Mouse (Mus musculus) limb, embryonic 11.5 days (tissue): Measurements from ENCODE around the gene Tmem147. TPM values are rescaled to one million over a fixed set of nuclear protein-coding genes. Genes with fewer than 3 reads are reported as not detected.
"Not testable (repeated sequence)": the region's sequence is repeated elsewhere in the genome, so short reads cannot be mapped to it uniquely, and the experiment has no call there.

Experiments used
- ATAC-seq: fragments of 200-750 bp; cut with Nextera tagmentation; 2 replicates; pipeline ENCODE4 v1.8.0; 2017; ENCODE audit warnings: low read depth; ENCODE audit not compliant: insufficient number of reproducible peaks, low FRiP score, low TSS enrichment
- DNase-seq: peaks from one replicate; pipeline ENCODE4 v3.0.0-alpha.2; 2015; ENCODE audit warnings: low spot score
- H3K27ac ChIP-seq: fragments of 300-500 bp; sonication (generic); replicated peaks from 2 replicates; pipeline ENCODE4 v1.5.1; 2014; ENCODE audit warnings: low read depth, mild to moderate bottlenecking, low read length
- H3K27me3 ChIP-seq: fragments of 300-500 bp; sonication (generic); 2 replicates; pipeline ENCODE4 v1.6.1; 2014; ENCODE audit warnings: mild to moderate bottlenecking, low read length, mixed read lengths; ENCODE audit not compliant: control insufficient read depth, insufficient read depth
- H3K36me3 ChIP-seq: fragments of 300-500 bp; sonication (generic); 2 replicates; pipeline ENCODE4 v1.6.1; 2014; ENCODE audit warnings: mild to moderate bottlenecking, low read length, moderate library complexity, mixed read lengths; ENCODE audit not compliant: control insufficient read depth, insufficient read depth
- H3K4me1 ChIP-seq: fragments of 300-500 bp; sonication (generic); 2 replicates; pipeline ENCODE4 v1.6.1; 2014; ENCODE audit warnings: low read length, mixed read lengths; ENCODE audit not compliant: control insufficient read depth, insufficient read depth
- H3K4me2 ChIP-seq: fragments of 300-500 bp; sonication (generic); 2 replicates; pipeline ENCODE4 v1.6.1; 2014; ENCODE audit warnings: low read depth, mild to moderate bottlenecking, moderate library complexity; ENCODE audit not compliant: severe bottlenecking
- H3K4me3 ChIP-seq: fragments of 300-500 bp; sonication (generic); 2 replicates; pipeline ENCODE4 v1.5.1; 2014; ENCODE audit warnings: low read depth, low read length
- H3K9ac ChIP-seq: fragments of 300-500 bp; sonication (generic); 2 replicates; pipeline ENCODE4 v1.6.1; 2014; ENCODE audit warnings: mild to moderate bottlenecking, low read length
- H3K9me3 ChIP-seq: fragments of 300-500 bp; sonication (generic); 2 replicates; pipeline ENCODE4 v1.6.1; 2016; ENCODE audit warnings: low read length; ENCODE audit not compliant: control insufficient read depth
- WGBS: fragments of 180-500 bp; shearing (Covaris S2); extraction: QIAGEN DNeasy Blood & Tissue Kit; methylation state at CpG from one replicate; pipeline ENCODE4 v1.1.7; 2014; 5-methylcytosine and 5-hydroxymethylcytosine counted together
- polyA plus RNA-seq: library from polyadenylated mRNA; unstranded; fragments of >200 nt; fragmentation: Nextera tagmentation; extraction: Ambion mirVana; gene quantifications from 2 replicates; pipeline ENCODE4 v1.2.1, GENCODE M21; 2014

The Tmem147 gene
- polyA plus RNA-seq, 1 experiment from 2014 or later = 149 TPM

DNA sequence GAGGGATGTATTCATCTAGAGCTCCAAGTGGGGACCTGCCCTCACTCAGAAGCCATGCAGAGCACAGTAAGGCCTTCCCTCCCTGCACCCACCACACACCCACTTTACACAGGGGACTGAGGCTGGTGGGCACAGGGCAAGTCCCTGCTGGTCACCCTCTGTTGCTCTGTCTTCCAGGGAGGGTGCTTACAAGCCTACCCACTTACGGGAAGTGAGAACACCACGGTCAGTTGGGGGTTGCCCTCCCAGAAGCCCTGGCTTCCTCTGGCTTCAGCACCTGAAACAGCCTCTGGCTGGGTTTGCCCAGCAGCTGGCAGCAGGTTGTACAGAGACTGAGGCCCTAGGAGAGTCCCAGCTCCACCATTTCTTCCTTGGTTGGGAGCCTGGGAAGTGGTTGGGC lies 13.2 kb upstream of the Tmem147 start:
- DNase-seq, ATAC-seq, H3K36me3 ChIP-seq, H3K27ac ChIP-seq, H3K27me3 ChIP-seq, H3K4me2 ChIP-seq, H3K4me3 ChIP-seq, H3K9me3 ChIP-seq, H3K9ac ChIP-seq, H3K4me1 ChIP-seq: not testable (repeated sequence)
- WGBS = 85% methylated on average over 2 of the region's 2 CpGs

DNA sequence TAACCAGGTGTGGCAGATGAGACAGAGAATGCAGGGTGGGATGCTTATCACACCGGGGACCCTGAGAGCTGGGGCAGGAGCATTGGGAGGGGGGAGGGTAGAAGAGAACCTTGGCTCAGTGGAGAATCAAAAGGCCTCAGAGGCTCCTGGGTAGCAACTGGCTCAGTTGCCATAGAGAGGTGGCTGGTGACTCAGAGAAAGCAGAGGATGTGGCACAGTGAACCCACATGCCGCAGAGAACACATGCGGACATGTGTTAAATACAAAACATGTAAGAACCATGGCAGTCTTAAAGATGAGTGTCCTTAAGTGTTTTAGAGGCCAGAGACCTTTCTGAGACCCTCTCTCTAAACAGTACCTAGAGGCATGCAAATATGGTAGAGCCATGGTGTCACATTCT lies 6.9 kb upstream of the Tmem147 start:
- no peaks in the 10 kb centered on the region for H3K27me3 ChIP-seq
- H3K4me2 ChIP-seq = no peak overlapping the region
- 0 out of 2 replicates have a peak, but pooled peaks cover 2% of the 10 kb centered on the region for H3K36me3 ChIP-seq
- no peaks in the 10 kb centered on the region for H3K4me1 ChIP-seq
- 83% methylated on average over 3 of the region's 3 CpGs for WGBS
- no peak overlapping the region for H3K27ac ChIP-seq
- ATAC-seq (no peak), DNase-seq (no peak)
- H3K4me3 ChIP-seq = no peak overlapping the region
- H3K9me3 ChIP-seq = no peaks in the 10 kb centered on the region
- no peak overlapping the region for H3K9ac ChIP-seq

DNA sequence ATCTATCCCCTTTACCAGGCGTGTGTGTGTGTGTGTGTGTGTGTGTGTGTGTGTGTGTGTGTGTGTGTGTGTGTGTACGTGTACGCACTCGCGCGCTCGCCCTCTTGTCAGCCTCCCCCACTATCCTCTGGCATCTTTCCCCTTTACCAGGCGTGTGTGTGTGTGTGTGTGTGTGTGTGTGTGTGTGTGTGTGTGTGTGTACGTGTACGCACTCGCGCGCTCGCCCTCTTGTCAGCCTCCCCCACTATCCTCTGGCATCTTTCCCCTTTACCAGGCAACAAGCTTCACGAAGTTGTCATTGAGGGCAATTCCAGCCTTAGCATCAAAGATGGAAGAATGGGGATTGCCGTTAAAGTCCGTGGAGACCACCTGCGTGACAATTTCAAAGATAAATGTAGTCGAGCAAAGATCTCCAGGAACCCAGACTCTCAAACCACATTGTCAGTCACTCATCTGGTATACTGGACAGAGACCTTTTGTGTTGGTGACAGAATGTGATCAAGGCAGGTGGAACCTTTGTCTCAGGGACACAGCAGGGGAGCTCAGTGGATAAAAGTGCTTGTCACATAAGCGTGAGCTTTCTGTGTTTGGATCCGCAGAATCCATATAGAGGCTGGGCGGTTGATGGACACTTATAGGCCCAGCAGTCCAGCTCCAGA lies 853 bp upstream of the Tmem147 start:
- H3K27ac ChIP-seq, H3K4me1 ChIP-seq, H3K36me3 ChIP-seq, H3K9me3 ChIP-seq, ATAC-seq, DNase-seq, H3K27me3 ChIP-seq: not testable (repeated sequence)
- Histone ChIP-seq H3K4me2 (peak overlapping the region; percentile 54), H3K9ac (peak overlapping the region; percentile 68), H3K4me3 (peak overlapping the region; percentile 51)
- 30% methylated on average over 15 of the region's 22 CpGs for WGBS

DNA sequence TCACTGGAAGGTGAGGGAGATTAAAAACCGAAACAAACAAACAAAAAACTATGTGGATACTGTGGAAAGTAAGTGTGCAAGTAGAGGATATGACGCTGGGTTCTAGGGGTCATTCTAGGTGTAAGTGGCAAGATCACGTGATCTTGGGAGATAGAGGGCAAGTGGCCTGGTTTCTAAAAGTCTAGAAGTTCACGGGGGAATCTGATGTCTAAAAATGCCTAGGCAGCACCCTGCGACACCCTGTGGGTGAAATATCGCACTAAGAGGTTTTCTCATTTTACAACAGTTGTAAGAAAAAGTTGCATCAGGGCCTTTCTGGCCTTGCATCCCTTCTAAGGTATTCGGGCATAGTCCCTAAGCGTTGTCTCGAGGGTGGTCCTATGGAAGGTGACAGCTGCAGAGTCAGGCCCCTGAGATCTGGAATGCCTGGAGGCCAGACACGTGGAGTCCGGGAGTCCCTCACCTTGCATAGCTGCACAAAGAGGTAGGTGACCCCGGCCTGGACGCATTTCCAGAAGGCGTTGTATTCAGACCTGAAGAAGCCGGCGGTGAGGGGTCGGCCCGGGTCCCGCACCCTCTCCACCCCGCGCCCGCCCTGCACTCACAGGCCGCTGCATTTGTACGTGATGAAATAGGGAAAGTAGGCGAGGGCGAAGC lies 473 bp downstream of the Tmem147 start:
- Histone ChIP-seq H3K9ac (peak overlapping the region; percentile 68), H3K4me3 (peak overlapping the region; percentile 51), H3K9me3 (no peaks in the 10 kb centered on the region), H3K36me3 (0 out of 2 replicates have a peak, but pooled peaks cover 2% of the 10 kb centered on the region), H3K27me3 (no peaks in the 10 kb centered on the region), H3K27ac (no peak overlapping the region; the same call in 1 of the 2 replicates), H3K4me1 (peaks cover 7% of the 10 kb centered on the region), H3K4me2 (peak overlapping the region; percentile 54)
- ATAC-seq = peak; percentile 60
- no peak for DNase-seq
- WGBS = 8% methylated on average over 26 of the region's 26 CpGs

DNA sequence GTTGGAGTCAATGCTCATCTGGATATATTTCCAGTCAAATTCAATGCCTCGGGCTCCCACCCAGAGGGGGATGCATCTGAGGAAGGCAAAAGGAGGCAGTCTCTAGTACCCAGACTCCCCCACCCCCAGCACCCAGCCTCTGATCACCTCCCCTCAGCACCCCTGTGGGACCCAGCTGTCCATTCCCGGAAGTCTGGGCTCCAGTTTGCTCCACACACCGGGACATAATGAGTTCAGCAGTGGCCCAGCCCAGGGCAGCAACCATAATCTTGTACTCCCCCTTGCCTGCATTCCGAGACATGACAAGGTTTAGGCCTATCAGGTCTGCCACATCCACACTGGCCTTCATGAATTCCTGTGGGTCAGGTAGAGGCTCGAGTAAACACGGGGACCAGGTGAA lies 1.1 kb downstream of the Tmem147 start:
- H3K36me3 ChIP-seq = no peaks in the 10 kb centered on the region
- no peaks in the 10 kb centered on the region for H3K9me3 ChIP-seq
- H3K4me1 ChIP-seq = peaks cover 7% of the 10 kb centered on the region
- peak overlapping the region; percentile 68; the same call in 1 of the 2 replicates for H3K9ac ChIP-seq
- DNase-seq (no peak), ATAC-seq (no peak)
- H3K27me3 ChIP-seq = no peaks in the 10 kb centered on the region
- 81% methylated on average over 6 of the region's 6 CpGs for WGBS
- peak overlapping the region; percentile 51 for H3K4me3 ChIP-seq
- peak overlapping the region; percentile 54 for H3K4me2 ChIP-seq
- H3K27ac ChIP-seq = no peak overlapping the region

DNA sequence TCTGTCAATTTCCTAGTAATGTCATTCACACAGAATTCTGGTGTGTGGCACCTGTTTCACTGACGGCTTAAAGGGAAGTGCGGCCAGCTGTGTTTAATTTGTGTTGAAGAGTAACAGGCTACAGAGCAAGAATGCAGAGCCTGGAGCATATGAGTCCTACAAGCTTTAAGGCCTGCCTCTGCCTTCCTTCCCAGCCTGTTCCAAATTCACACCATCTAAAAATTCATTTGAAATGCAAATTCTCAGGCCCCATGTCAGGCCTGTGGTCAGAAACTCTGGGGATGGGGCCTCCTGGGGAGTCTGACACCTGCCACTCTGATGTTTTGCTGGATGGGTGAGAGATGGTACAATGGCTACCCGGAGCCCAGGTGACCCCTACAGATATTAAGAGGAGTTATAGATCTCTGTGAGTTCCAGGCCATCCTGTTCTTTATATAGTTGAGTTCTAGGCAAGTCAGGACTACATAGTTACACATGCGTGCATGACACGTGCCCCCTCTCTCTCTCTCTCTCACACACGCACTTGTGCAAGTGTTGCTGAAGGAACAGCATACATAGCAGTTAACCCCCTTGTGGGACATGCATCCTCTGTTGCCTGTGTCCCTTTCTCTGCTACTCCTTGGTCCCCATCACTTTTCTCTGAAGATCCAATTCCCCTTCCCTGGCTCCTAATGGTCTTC lies 5.9 kb downstream of the Tmem147 start:
- Histone ChIP-seq H3K4me1 (peaks cover 3% of the 10 kb centered on the region), H3K36me3 (no peaks in the 10 kb centered on the region), H3K4me3 (no peak overlapping the region), H3K9me3 (no peaks in the 10 kb centered on the region), H3K4me2 (no peak overlapping the region), H3K9ac (no peak overlapping the region), H3K27me3 (no peaks in the 10 kb centered on the region), H3K27ac (no peak overlapping the region)
- 65% methylated on average over 6 of the region's 6 CpGs for WGBS
- ATAC-seq (no peak), DNase-seq (peak; percentile 40)

DNA sequence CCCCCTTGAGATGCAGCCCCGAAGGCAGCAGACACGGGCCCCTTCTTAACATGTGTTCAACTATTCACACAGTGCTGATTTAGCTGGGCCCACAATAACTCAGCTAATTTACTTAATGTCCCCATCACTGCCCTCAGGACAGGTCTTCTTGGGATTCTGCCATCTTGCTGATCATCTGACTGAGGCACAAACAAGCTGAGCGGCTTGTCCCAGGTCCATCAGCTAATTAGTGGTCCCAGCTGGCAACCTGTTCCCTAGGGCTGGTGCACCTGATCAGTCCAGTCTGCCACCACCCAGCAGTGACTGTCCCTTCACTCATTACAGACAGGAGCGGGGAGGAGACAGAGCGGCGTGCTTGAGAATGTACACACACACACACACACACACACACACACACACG lies 8.1 kb downstream of the Tmem147 start:
- H3K9ac ChIP-seq = no peak overlapping the region
- no peak for ATAC-seq
- H3K36me3 ChIP-seq = no peaks in the 10 kb centered on the region
- H3K4me1 ChIP-seq = no peaks in the 10 kb centered on the region
- no peak overlapping the region for H3K4me3 ChIP-seq
- no peak overlapping the region for H3K4me2 ChIP-seq
- peaks cover 14% of the 10 kb centered on the region for H3K27me3 ChIP-seq
- no peak for DNase-seq
- no peaks in the 10 kb centered on the region for H3K9me3 ChIP-seq
- WGBS = 80% methylated on average over 7 of the region's 7 CpGs
- no peak overlapping the region for H3K27ac ChIP-seq

DNA sequence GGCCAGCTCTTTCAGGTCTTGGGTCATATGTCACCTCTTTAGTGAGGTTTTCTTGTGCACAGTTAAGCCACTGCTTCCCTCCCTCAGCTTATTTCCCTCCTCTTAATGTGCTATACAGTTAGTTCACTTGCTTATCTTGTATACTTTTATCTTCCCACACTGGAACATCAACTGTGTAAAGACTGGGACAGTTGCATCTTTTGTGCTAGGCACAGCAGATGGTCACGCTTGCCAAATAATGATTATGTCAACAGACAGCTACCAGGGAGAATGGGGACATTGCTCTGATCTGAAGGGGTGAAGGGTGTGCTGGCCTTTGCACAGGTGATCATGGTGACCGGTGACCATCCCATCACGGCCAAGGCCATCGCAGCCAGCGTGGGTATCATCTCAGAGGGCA lies 9.7 kb downstream of the Tmem147 start:
- Histone ChIP-seq H3K9ac (no peak overlapping the region), H3K4me1 (no peaks in the 10 kb centered on the region), H3K9me3 (no peaks in the 10 kb centered on the region), H3K27ac (no peak overlapping the region), H3K4me2 (no peak overlapping the region), H3K4me3 (no peak overlapping the region), H3K27me3 (peaks cover 14% of the 10 kb centered on the region), H3K36me3 (no peaks in the 10 kb centered on the region)
- DNase-seq = no peak
- no peak for ATAC-seq
- WGBS = 93% methylated on average over 5 of the region's 5 CpGs
